Mouse (Mus musculus): Measurements from ENCODE around the gene Plac1. TPM values are rescaled to one million over a fixed set of nuclear protein-coding genes. Genes with fewer than 3 reads are reported as not detected.

The Plac1 gene
- total RNA-seq, 1 experiment from 2014 or later, result not detected

DNA sequence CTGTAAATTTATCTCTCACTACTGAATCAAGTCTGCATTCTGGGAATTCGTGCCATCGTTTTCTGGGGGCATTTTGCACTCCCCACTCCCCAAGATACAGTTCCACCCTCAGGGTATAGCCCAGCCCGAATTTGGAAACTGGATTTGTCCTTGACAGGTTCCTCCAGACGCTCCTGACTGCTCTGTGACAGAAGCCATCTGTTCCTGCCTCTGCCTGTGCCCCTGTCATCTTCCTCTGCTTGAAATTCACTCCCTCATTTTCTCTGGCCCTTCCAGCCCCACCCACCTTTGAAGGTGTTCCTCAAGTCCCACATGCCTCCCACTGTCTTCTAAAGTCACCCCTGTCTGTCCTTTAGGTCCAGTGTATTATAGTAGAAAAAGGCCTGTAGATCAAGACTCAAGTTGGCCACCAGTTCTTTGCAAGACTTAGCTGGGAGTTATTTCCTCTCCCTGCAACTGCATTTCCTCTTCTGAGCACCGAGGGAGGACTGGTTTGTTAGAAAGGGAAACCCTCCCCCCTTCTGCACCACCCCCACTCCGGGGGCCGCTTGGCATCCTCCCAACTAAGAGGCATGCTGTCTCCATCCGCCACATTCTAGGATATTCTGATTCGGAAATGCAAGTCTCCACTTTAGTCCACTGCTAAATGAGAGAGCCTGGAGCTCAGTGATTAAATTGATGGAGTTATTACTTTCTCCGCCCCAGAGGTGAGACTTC is 194.6 kb downstream of the Plac1 start:
- peak; percentile 66 for DNase-seq

DNA sequence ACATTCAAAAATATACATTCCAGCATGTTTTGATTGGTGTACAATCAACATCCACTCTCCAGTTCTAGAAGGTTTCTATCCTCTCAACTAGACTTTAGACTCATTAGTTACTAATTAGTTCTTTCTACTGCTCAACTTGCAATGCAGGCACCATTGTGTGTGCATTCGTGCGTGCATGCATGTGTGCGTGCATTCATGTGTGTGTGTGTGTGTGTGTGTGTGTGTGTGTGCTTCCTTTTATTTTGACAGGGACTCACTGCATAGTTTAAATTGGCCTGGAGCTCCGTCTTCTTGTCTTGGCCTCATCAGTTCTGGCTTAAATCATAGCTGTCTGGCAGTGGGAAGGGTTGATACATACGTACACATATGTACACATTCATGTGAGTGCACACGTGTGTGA is 198.9 kb downstream of the Plac1 start:
- no peak for DNase-seq

GRCm38 (mm10) chrX:53040138-53040537 is 199.8 kb downstream of the Plac1 start:
- no peak for DNase-seq

- DNase-seq, result peak; percentile 36
Measured at GRCm38 (mm10) chrX:53039651-53040050, 200.3 kb downstream of the Plac1 start.

- DNase-seq, result no peak
Measured at GRCm38 (mm10) chrX:53038194-53038593, 201.7 kb downstream of the Plac1 start.

DNA sequence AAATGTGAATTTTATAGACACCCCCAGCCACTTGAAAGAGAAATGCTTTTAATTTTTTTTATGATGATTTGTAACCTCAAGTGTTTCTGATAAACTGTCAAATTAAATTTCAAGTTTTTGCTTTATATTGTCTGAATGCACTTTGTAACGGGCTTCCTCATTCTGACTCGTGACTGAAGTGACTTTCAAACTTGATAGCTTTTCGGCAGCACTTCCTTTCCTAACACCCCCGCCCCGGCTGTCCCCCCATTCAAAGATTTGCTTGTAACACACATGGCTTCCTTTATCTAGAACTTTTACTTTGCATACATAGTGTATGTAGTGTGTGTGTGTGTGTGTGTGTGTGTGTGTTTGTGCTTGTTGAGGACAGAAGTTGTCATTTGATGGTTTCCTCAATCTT is 210.4 kb downstream of the Plac1 start:
- DNase-seq, result no peak

- peak; percentile 22 for DNase-seq
Measured at GRCm38 (mm10) chrX:53025471-53026223, 214.3 kb downstream of the Plac1 start.

DNA sequence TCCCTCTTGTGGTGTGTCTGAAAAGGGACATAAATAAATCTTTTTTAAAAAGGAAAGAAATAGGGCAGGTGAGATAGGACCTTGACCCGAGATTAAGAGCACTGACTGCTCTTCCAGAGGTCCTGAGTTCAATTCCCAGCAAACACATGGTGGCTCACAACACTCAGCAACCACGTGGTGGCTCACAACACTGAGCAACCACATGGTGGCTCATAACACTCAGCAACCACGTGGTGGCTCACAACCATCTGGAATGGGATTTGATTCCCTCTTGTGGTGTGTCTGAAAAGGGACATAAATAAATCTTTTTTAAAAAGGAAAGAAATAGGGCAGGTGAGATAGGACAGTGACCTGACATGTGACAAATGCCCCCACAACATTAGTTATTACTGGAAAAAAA is 215.6 kb downstream of the Plac1 start:
- DNase-seq, result peak; percentile 45

DNA sequence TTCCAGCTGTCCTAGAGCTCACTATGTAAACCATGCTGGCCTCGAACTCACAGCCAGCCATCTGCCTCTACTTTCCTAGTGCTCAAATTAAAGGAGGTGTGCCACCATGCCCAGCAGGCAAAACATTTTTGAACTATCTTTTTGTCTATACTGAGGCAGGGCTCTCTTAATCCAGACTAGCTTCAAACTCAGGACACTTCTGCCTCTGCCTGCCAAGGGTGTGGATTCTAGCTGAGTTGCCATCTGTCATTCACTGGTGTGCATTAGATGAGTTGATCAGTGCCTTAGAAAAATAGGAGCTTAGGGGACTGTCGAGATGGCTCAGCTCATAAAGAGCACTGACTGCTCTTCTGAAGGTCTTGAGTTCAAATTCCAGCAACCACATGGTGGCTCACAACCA is 216.9 kb downstream of the Plac1 start:
- DNase-seq, result no peak

Small RNAs within 50 kb of the gene (microRNA-seq; reads per million reads assigned to microRNA genes)
- 21,715 to 47,402 reads per million in 2 experiments for gene Mir322
- gene Mir351, result 3,494 to 3,705 reads per million in 2 experiments
- gene Mir450-1, result 11.8 to 26.9 reads per million in 2 experiments
- 23.2 to 35.4 reads per million in 2 experiments for gene Mir450-2
- gene Mir450b, result 135 to 188 reads per million in 2 experiments
- 527 to 534 reads per million in 2 experiments for gene Mir503
- 833 to 1,125 reads per million in 2 experiments for gene Mir542

Other genes with a start within 250 kb of the Plac1 start
- 8.1 and 8.2 TPM in 2 replicates for gene Fam122b, start 29.7 kb upstream of the Plac1 start, total RNA-seq (2021)
- gene Fam122c, start 33.3 kb upstream of the Plac1 start, total RNA-seq (2021), result not detected in 2 replicates
- gene Mospd1, start 130.4 kb upstream of the Plac1 start, total RNA-seq (2021), result 25.5 and 27.0 TPM in 2 replicates
- gene Etd, start 194.8 kb upstream of the Plac1 start, total RNA-seq (2021), result not detected in 2 replicates

All from adrenal gland, postnatal 14 days (tissue).